Mouse (Mus musculus) lung, postnatal 0 days (tissue): ENCODE data around the gene Gm6583.

Experiments used
- CTCF ChIP-seq: IDR thresholded peaks from 2 replicates; pipeline ENCODE4 v1.5.1; 2016; ENCODE audit warnings: antibody characterized with exemption, mild to moderate bottlenecking
- EP300 ChIP-seq: IDR thresholded peaks from 2 replicates; pipeline ENCODE4 v1.6.1; 2016; ENCODE audit warnings: antibody characterized with exemption, mild to moderate bottlenecking, control low read depth

GRCm38 (mm10) chr5:112337004-112337403 is 18.8 kb downstream of the Gm6583 start:
- TF ChIP-seq CTCF (no peak), EP300 (no peak)
